Mouse (Mus musculus) heart, embryonic 14.5 days (tissue): ENCODE data around the gene Myrip. TPM values are rescaled to one million over a fixed set of nuclear protein-coding genes. Genes with fewer than 3 reads are reported as not detected.

Source experiments
- ATAC-seq: fragments of 200-750 bp; cut with Nextera tagmentation; 2 replicates; pipeline ENCODE4 v1.8.0; 2017; ENCODE audit warnings: low read depth, moderate TSS enrichment; ENCODE audit not compliant: insufficient number of reproducible peaks, insufficient read depth, low FRiP score
- H3K27ac ChIP-seq, 2 experiments: fragments of 200-500 bp in 1 of 2; fragments of 300-500 bp in 1 of 2; sonication (generic) in 1 of 2; replicated peaks in 1 of 2; 2 replicates each; pipeline ENCODE4 v1.5.1; 2012 to 2014; ENCODE audit warnings: low read depth in 2 of 2, low read length in 2 of 2, control low read depth in 1 of 2, mild to moderate bottlenecking in 1 of 2, mixed read lengths in 1 of 2; ENCODE audit not compliant: control insufficient read depth in 1 of 2, insufficient read depth in 1 of 2
- H3K27me3 ChIP-seq: fragments of 300-500 bp; sonication (generic); 2 replicates; pipeline ENCODE4 v1.6.1; 2014; ENCODE audit warnings: mild to moderate bottlenecking, low read length, control low read depth; ENCODE audit not compliant: control insufficient read depth, insufficient read depth
- H3K36me3 ChIP-seq: fragments of 300-500 bp; sonication (generic); 2 replicates; pipeline ENCODE4 v1.6.1; 2014; ENCODE audit warnings: mild to moderate bottlenecking, control low read depth, low read length, mixed read lengths; ENCODE audit not compliant: control insufficient read depth, insufficient read depth
- H3K4me1 ChIP-seq, 2 experiments: fragments of 200-500 bp in 1 of 2; fragments of 300-500 bp in 1 of 2; sonication (generic) in 1 of 2; 2 replicates each; pipeline ENCODE4 v1.6.1; 2012 to 2014; ENCODE audit warnings: low read length in 2 of 2, control low read depth in 1 of 2, mixed read lengths in 1 of 2; ENCODE audit not compliant: control insufficient read depth in 2 of 2, insufficient read depth in 2 of 2
- H3K4me2 ChIP-seq: fragments of 300-500 bp; sonication (generic); 2 replicates; pipeline ENCODE4 v1.6.1; 2014; ENCODE audit warnings: mild to moderate bottlenecking, low read length
- H3K4me3 ChIP-seq, 2 experiments: fragments of 200-500 bp in 1 of 2; fragments of 300-500 bp in 1 of 2; sonication (generic) in 1 of 2; 2 replicates each; pipeline ENCODE4 v1.5.1; 2012 to 2014; ENCODE audit warnings: low read length in 2 of 2, mild to moderate bottlenecking in 2 of 2, control low read depth in 1 of 2, low read depth in 1 of 2, moderate library complexity in 1 of 2; ENCODE audit not compliant: control insufficient read depth in 1 of 2, insufficient read depth in 1 of 2
- H3K9ac ChIP-seq: fragments of 300-500 bp; sonication (generic); 2 replicates; pipeline ENCODE4 v1.6.1; 2014; ENCODE audit warnings: mild to moderate bottlenecking, low read length
- H3K9me3 ChIP-seq: fragments of 300-500 bp; sonication (generic); 2 replicates; pipeline ENCODE4 v1.6.1; 2016; ENCODE audit warnings: low read length, control low read depth; ENCODE audit not compliant: control insufficient read depth
- WGBS: fragments of 180-500 bp; shearing (Covaris S2); extraction: QIAGEN DNeasy Blood & Tissue Kit; methylation state at CpG from one replicate; pipeline ENCODE4 v1.1.7; 2014; 5-methylcytosine and 5-hydroxymethylcytosine counted together
- polyA plus RNA-seq: library from polyadenylated mRNA; unstranded; fragments of >200 nt; fragmentation: Nextera tagmentation; extraction: Ambion mirVana; gene quantifications from 2 replicates; pipeline ENCODE4 v1.2.1, GENCODE M21; 2014

The Myrip gene
- polyA plus RNA-seq, 1 experiment from 2014 or later = 0.46 TPM

DNA sequence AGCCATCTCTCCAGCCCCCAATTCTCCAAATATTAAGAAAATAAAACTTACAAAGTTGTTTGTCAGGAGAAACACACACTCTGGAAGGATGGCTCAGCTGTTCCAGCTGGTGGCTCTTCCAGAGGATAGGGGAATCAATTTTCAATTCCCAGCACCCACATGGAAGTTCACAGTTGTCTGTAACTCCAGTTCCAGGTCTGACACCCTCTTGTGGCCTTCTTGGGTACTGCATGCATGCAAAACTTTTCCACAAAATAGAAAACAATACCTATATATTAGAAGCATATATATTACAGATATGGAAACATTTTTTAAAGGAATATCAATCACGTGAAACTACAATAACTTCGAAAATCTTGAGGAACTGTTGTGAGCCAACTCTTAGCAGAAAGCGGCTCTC is 210.5 kb downstream of the Myrip start:
- Histone ChIP-seq H3K36me3 (no peaks in the 10 kb centered on the region), H3K9me3 (peaks cover 5% of the 10 kb centered on the region), H3K4me3 (no peak overlapping the region), H3K4me1 (no peaks in the 10 kb centered on the region), H3K27me3 (no peaks in the 10 kb centered on the region), H3K27ac (no peak overlapping the region), H3K4me2 (no peak overlapping the region), H3K9ac (no peak overlapping the region)
- WGBS = 66% methylated on average over 3 of the region's 3 CpGs
- no peak for ATAC-seq

DNA sequence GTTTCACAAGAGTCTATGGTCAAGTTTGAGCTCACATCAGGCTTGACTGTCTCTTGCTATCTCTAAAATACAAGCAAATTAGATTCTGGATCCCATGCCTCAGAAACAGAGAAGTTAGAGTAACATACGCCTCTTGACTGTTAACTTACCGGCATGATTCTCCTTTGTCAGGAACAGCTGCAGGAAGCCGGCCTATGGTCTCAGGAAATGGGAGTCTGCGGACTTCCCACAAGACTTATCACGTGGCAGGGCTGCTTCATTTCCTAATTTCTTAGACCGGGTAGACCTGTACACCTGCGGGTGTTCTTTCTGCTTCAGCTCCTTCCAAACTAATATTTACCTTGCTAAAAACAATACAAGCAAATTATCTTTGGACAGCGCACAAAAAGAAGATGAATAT is 215.4 kb downstream of the Myrip start:
- no peak overlapping the region for H3K4me2 ChIP-seq
- ATAC-seq = no peak
- no peaks in the 10 kb centered on the region for H3K27me3 ChIP-seq
- no peak overlapping the region for H3K9ac ChIP-seq
- H3K4me1 ChIP-seq = no peaks in the 10 kb centered on the region
- no peak overlapping the region for H3K4me3 ChIP-seq
- H3K27ac ChIP-seq = no peak overlapping the region
- 67% methylated on average over 8 of the region's 8 CpGs for WGBS
- no peaks in the 10 kb centered on the region for H3K36me3 ChIP-seq
- no peaks in the 10 kb centered on the region for H3K9me3 ChIP-seq

DNA sequence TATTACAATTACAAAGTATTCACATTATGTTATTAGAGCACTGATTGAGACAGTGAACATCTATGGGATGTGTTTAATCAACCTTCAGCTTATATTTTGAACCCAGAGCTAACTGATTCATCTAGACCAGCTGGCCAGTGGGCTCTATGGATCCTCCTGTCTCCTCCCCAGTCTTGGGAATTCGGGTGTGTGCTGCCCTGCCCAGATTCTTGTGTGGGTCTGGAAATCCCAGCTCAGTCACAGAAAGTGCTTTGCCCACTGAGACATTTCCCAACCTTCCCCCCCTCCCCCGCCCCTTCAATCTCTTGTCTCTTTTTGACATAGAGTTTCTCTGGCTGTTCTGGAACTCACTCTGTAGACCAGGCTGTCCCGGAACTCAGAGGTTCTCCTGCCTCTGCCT is 217.6 kb downstream of the Myrip start:
- no peak overlapping the region for H3K27ac ChIP-seq
- no peak overlapping the region for H3K9ac ChIP-seq
- no peak for ATAC-seq
- 77% methylated on average over 3 of the region's 3 CpGs for WGBS
- no peaks in the 10 kb centered on the region for H3K36me3 ChIP-seq
- H3K4me1 ChIP-seq = no peaks in the 10 kb centered on the region
- no peaks in the 10 kb centered on the region for H3K9me3 ChIP-seq
- H3K27me3 ChIP-seq = no peaks in the 10 kb centered on the region
- no peak overlapping the region for H3K4me3 ChIP-seq
- H3K4me2 ChIP-seq = no peak overlapping the region

DNA sequence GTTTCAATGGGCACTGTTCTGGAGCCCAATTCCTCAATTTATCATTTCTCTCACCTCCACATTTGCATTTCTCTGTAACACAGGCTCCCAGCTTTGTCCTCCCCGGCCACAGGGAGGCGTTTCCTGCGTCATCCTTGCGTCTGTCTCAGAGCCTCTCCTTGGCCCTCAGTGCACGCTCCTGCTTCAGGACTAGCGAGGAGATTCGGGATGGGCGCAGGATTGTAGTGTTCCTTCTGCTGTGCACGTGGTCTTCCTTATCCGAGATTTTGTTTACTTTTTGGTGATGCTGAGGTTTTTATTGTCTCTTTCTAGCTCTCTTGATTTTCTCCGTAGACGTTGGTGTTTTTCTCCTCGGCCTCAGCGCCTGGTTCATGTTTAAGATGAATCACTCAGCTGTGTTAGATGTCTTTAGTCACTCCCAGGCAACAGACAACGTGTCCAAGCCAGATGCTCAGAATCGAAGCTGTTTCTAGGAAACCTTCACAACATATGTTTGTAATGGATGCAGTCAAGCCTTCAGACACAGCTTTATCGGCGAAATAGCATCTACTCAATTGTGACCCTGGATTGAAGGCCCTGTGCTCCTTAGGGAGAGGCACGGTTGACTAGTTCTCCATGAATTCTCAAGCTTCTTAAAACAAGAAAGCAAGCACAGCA is 218.3 kb downstream of the Myrip start:
- no peaks in the 10 kb centered on the region for H3K36me3 ChIP-seq
- no peaks in the 10 kb centered on the region for H3K9me3 ChIP-seq
- no peaks in the 10 kb centered on the region for H3K4me1 ChIP-seq
- no peak for ATAC-seq
- H3K4me2 ChIP-seq = no peak overlapping the region
- no peaks in the 10 kb centered on the region for H3K27me3 ChIP-seq
- no peak overlapping the region for H3K4me3 ChIP-seq
- H3K9ac ChIP-seq = no peak overlapping the region
- 64% methylated on average over 19 of the region's 19 CpGs for WGBS
- no peak overlapping the region for H3K27ac ChIP-seq

DNA sequence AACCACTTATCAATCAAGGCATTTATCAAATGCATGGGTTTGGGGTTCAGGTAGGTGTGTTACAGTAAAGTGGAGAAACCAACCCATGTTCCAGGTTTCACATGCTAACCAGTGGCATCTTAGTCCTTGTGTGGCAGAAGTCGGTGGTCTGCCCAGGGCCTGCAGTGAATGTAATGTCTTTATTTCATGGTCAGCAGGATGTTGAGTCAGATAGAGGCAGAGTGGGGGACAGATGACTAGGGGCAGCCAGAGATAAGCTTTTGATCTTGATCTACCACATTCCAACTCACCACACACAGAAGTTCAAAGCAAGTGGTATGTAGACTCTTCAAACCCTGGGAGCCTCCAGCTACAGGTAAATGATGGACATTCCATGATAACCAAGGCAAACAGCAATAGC is 219.8 kb downstream of the Myrip start:
- H3K9ac ChIP-seq = no peak overlapping the region
- no peaks in the 10 kb centered on the region for H3K4me1 ChIP-seq
- no peaks in the 10 kb centered on the region for H3K9me3 ChIP-seq
- H3K4me3 ChIP-seq = no peak overlapping the region
- H3K27me3 ChIP-seq = no peaks in the 10 kb centered on the region
- WGBS = 88% methylated on average over 1 of the region's 1 CpGs
- no peak overlapping the region for H3K4me2 ChIP-seq
- no peak overlapping the region for H3K27ac ChIP-seq
- H3K36me3 ChIP-seq = no peaks in the 10 kb centered on the region
- no peak for ATAC-seq

Other genes with a start within 250 kb of the Myrip start
- 7.5 and 9.0 TPM in 2 replicates for gene Cx3cr1, start 231.6 kb upstream of the Myrip start, polyA plus RNA-seq
- 0.18 TPM in 1 of 2 replicates, not detected in the other for gene Ccr8, start 209.4 kb upstream of the Myrip start, polyA plus RNA-seq
- gene Slc25a38, start 191.1 kb upstream of the Myrip start, polyA plus RNA-seq = 15.9 and 19.5 TPM in 2 replicates
- gene Rpsa, start 173.8 kb upstream of the Myrip start, polyA plus RNA-seq = 1,085 and 1,200 TPM in 2 replicates
- gene Mobp, start 151.8 kb upstream of the Myrip start, polyA plus RNA-seq = not detected in 2 replicates
- 139 and 143 TPM in 2 replicates for gene Eif1b, start 190.7 kb downstream of the Myrip start, polyA plus RNA-seq
- gene Entpd3, start 238.3 kb downstream of the Myrip start, polyA plus RNA-seq = 0.05 TPM in 1 of 2 replicates, not detected in the other